Mouse (Mus musculus): ENCODE data around the gene Fubp3.

DNA sequence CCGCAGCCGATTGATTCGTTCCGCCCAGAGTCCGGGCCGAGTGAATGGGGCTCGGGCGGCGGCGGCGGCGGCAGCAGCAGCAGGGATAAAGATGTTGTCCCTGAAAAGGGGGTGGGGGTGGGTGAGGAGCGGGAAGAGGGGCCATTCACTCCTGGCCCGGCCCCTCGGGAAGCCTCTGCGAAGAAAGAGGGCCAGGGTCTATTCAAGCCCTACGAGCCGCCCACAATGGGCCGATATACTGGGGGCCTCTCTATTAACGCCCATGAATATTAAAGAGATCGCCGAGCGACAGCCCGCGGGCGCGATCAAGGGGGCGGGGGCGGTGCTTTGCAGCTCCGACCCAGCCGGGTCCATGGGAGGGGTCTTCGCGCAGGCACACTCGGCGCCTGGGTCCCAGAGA is 64.3 kb downstream of the Fubp3 start:
- TF ChIP-seq CTCF (IDR thresholded peaks at IDR 0.05) (no peak), EP300 (IDR thresholded peaks at IDR 0.05) (no peak)
